Mouse (Mus musculus) erythroblast, embryonic 14.5 days (primary cell): ENCODE measurements around the gene Ppp4r1. TPM values are rescaled to one million over a fixed set of nuclear protein-coding genes. Genes with fewer than 3 reads are reported as not detected.

Source experiments
- H3K27me3 ChIP-seq: 2 replicates; pipeline ENCODE4 v1.6.1; 2012; ENCODE audit warnings: inconsistent platforms; ENCODE audit not compliant: control insufficient read depth
- H3K36me3 ChIP-seq: 2 replicates; pipeline ENCODE4 v1.6.1; 2012; ENCODE audit warnings: mild to moderate bottlenecking, inconsistent platforms; ENCODE audit not compliant: control insufficient read depth
- H3K4me1 ChIP-seq: 2 replicates; pipeline ENCODE4 v1.6.1; 2012; ENCODE audit warnings: inconsistent platforms; ENCODE audit not compliant: control insufficient read depth
- H3K4me3 ChIP-seq: replicated peaks from 2 replicates; pipeline ENCODE3; 2012; ENCODE audit warnings: moderate library complexity, mild to moderate bottlenecking, inconsistent platforms
- H3K9me3 ChIP-seq: 2 replicates; pipeline ENCODE4 v1.6.1; 2012; ENCODE audit warnings: low read length, inconsistent platforms, mixed read lengths; ENCODE audit not compliant: control insufficient read depth
- GATA1 ChIP-seq: IDR thresholded peaks from 2 replicates; pipeline ENCODE4 v1.6.1; 2012; ENCODE audit warnings: low read length, inconsistent platforms, mixed read lengths
- TAL1 ChIP-seq: IDR thresholded peaks from 3 replicates; pipeline ENCODE4 v1.6.1; 2012; ENCODE audit warnings: low read length, inconsistent platforms, mixed read lengths
- polyA plus RNA-seq: library from polyadenylated mRNA; stranded (reverse); fragments of >175 nt; gene quantifications from 2 replicates; pipeline ENCODE4 v1.2.3, GENCODE M21; 2012

The Ppp4r1 gene
- polyA plus RNA-seq, 1 experiment, result 0.14 TPM

DNA sequence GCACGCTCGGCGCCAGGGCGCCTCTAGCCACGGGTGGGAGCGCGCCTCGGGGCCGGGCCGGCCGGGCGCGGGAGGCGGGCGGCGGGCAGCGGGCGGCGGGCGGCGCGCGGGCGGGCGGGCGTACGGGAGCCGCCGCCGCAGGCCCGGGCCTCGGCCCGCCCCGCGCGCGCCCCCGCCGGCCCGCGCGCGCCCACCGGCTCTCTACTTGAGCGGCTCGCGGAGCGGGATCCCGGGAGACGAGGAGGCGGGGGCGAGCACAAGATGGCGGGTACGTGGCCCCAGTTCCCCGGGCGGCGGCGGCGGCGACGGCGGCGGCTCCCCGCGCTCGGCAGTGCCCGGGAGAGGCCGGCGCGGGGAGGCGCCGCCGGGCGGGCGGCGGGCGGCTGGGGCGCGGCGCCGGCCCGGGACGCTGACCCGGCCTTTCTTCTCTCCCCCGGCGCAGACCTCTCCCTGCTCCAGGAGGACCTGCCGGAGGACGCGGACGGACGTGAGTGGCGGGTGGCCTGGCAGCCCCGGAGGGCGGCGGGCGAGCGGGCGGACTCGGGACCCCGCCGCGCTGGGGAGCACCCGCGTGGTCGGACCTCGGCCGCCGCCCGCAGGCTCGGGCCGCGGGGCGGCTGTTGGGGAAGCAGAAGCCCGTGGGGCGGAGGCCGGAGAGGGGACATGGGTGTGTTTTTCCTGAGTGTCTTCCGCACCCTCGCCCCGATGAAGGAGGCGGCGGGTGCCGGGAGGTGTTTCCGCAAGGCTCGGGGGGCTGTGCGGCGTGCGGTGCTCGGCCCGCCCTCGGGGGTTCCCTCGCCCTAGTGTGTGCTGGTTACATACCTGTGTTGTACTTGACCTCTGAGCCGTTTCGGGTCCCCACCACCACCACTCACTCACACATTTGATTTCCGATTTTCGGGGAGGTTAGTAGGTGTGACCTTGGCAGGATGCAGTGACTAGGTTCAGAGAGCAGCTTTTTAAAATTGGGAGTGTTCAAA lies 1.1 kb downstream of the Ppp4r1 start:
- peaks cover 21% of the 10 kb centered on the region for H3K27me3 ChIP-seq
- H3K4me3 ChIP-seq, result peak overlapping the region; percentile 82
- H3K36me3 ChIP-seq, result peaks cover 14% of the 10 kb centered on the region
- TF ChIP-seq TAL1 (no peak), GATA1 (no peak)
- no peaks in the 10 kb centered on the region for H3K9me3 ChIP-seq
- H3K4me1 ChIP-seq, result peaks cover 34% of the 10 kb centered on the region

DNA sequence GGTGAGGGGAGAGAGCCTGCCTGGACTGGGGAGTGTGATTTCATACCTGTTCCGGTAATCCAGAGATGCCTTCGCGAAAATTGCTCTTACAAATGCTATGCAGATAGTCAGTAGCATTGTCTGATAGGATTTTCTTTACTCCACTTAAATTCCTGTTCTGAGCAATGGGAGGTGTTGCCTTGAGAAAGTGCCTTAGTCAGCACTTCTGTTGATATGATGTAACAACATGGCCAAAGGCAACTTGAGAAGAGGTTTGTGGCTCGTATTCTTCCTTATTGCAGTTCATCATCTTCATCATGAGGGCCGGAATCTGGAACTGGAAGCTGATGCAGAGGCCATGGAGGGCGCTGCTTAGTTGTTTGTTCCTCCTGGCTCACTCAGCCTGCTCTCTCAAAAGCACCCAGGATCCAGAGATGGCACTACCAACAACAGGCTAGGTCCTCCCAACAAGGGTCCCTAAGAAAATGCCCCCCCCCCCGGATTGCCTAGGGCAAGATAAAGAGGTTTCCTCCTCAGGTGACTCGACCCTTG lies 2.3 kb downstream of the Ppp4r1 start:
- H3K4me3 ChIP-seq, result peak overlapping the region; percentile 82
- peaks cover 14% of the 10 kb centered on the region for H3K36me3 ChIP-seq
- peaks cover 21% of the 10 kb centered on the region for H3K27me3 ChIP-seq
- H3K4me1 ChIP-seq, result peaks cover 34% of the 10 kb centered on the region
- TF ChIP-seq GATA1 (no peak), TAL1 (no peak)
- H3K9me3 ChIP-seq, result no peaks in the 10 kb centered on the region

DNA sequence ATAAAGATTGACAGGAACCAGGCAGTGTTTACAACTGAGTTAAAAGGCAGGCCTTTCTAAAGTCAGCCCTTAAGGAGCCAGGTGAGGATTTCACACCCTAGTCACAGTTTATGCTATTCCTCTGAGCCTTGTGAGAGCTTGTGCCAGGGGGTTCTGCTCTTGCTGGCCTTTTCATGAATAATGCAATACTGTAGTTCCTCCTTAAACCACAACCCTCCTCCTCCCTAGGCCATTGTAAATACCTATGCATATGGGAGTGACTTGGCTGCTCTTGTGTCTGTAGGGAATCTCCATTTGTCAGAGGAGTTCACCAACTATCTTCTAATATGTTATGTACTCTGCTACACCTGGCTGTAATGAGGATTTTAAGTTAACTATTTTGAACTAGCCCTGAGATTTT lies 3.3 kb downstream of the Ppp4r1 start:
- Histone ChIP-seq H3K9me3 (no peaks in the 10 kb centered on the region), H3K36me3 (peaks cover 15% of the 10 kb centered on the region), H3K27me3 (peaks cover 15% of the 10 kb centered on the region), H3K4me1 (peaks cover 34% of the 10 kb centered on the region), H3K4me3 (no peak overlapping the region)
- no peak for TF ChIP-seq GATA1
- no peak for TF ChIP-seq TAL1

DNA sequence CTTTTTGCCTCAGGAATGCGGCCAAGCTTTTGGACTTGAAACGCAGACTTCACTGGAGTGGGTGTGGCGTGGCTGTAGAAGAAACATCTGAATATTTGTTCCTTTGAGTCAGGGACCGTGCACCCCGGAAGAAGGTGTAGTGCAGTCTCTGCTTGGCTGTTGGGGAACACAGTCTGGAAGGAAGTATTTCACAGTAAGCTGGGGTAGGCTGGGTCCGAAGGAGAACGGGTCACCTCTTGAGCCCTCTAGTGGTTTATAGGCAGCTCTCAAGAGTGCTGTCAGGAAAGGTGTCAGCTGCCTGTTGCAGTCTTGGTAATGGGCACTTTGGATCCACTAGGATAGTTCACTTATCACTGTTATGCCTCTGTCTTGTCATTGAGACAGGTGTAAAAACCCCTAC lies 3.9 kb downstream of the Ppp4r1 start:
- Histone ChIP-seq H3K4me1 (peaks cover 34% of the 10 kb centered on the region), H3K27me3 (peaks cover 15% of the 10 kb centered on the region), H3K36me3 (peaks cover 15% of the 10 kb centered on the region), H3K4me3 (no peak overlapping the region), H3K9me3 (no peaks in the 10 kb centered on the region)
- TF ChIP-seq GATA1, result no peak

DNA sequence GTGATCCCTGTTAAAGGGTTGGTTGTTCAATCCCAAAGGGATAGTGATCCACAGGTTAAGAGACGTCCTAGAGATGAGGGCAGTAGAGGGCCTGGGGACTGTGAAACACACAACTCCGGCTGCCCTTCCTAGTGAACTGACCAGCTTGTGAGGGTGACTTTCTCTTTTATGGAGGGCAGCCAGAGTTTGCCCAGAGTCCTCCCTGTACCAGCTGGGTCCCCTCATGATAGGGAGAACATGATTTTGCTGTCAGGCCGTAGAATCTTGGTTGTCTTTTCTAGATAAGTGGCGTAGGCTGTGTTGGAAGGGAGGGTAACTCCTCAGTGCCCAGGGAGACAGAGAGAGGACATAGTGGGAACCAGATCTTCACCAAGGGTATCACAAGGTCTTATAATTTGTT lies 4.9 kb downstream of the Ppp4r1 start:
- Histone ChIP-seq H3K36me3 (peaks cover 15% of the 10 kb centered on the region), H3K4me3 (no peak overlapping the region), H3K9me3 (no peaks in the 10 kb centered on the region), H3K27me3 (peaks cover 7% of the 10 kb centered on the region), H3K4me1 (peaks cover 29% of the 10 kb centered on the region)
- no peak for TF ChIP-seq GATA1

DNA sequence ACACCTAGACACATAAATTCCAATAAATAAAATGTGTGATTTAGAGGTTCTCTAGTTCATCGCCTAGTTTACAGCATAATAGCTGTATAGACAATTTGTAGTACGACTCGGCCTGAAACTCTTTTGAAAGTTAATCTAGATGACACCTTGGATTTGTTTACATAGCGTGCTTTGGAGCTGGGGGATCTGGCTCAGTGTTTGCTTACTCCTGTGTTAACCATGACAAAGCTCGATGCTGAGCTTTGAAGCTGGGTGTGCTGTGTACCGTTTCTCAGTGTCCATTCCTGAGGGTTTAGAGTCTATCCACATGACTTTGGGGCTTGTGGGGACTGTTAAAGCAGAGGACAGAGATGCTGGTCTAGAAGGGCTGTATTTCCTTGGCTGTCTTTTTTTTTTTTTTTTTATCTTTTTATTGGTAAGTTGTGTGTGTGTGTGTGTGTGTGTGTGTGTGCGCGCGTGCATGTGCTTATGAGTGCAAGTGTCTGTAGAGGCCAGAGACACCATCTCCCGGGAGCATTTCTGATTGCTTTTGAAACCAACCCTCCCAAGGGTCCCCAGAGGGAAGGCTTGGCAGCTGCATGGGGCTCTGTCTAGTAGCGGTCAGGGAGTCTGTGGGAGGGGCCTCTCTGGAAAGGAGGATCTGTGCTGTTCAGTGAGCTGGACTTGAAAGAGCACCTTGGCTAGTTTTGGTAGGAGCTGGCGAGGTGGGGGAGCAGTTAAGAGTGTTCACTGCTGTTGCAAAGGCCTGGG lies 6.3 kb downstream of the Ppp4r1 start:
- no peaks in the 10 kb centered on the region for H3K27me3 ChIP-seq
- peaks cover 20% of the 10 kb centered on the region for H3K4me1 ChIP-seq
- no peak for TF ChIP-seq TAL1
- no peak for TF ChIP-seq GATA1
- no peak overlapping the region for H3K4me3 ChIP-seq
- no peaks in the 10 kb centered on the region for H3K9me3 ChIP-seq
- peaks cover 15% of the 10 kb centered on the region for H3K36me3 ChIP-seq

DNA sequence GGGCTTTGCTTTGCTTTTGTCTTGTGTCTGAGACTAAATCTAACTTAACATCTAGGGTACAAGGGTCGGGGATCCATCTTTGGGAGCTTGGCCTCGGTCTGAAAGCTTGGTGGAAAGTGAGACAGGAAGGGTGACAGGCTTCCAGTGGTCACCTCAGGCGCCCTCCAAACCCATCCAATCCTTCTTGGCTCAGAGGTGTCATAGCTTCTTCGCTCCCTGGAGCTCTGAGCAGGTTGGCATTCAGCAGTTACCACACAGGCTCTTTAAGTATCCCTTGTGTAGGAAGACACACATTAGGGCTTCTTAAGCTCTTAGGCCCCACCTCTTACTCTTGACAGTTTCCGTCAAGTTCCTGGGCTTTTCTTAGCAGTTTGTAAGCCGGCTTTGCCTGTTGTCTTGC lies 7.2 kb downstream of the Ppp4r1 start:
- Histone ChIP-seq H3K4me1 (peaks cover 12% of the 10 kb centered on the region), H3K27me3 (no peaks in the 10 kb centered on the region), H3K9me3 (no peaks in the 10 kb centered on the region), H3K36me3 (peaks cover 18% of the 10 kb centered on the region), H3K4me3 (no peak overlapping the region)
- TF ChIP-seq GATA1, result no peak
- TF ChIP-seq TAL1, result no peak

DNA sequence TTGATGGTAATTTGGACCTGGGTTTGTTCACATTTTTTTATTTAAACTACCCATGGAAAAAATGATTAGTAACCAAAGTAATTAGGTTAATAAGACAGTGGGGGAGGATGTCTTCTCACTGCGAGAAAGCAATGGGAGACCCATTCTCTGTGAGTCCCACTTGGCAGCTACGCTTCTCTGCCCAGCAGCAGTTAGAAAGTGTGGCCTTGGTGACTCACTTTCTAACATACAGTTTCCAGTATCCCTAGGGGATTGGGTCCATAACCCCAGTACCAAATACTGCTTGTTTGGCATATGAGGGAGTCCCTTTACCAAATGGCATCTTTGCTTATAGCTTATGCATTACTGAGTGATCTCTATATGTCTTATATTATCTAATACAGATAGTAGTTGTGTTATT lies 8.8 kb downstream of the Ppp4r1 start:
- H3K36me3 ChIP-seq, result peaks cover 16% of the 10 kb centered on the region
- H3K9me3 ChIP-seq, result no peaks in the 10 kb centered on the region
- H3K4me3 ChIP-seq, result no peak overlapping the region
- no peak for TF ChIP-seq GATA1
- TF ChIP-seq TAL1, result no peak
- peaks cover 7% of the 10 kb centered on the region for H3K4me1 ChIP-seq
- no peaks in the 10 kb centered on the region for H3K27me3 ChIP-seq
